Mouse (Mus musculus) ZHBTc4 (cell line): ENCODE data around the gene Mmp8.

Experiments
- DNase-seq: peaks from one replicate; pipeline ENCODE4 v3.0.0-alpha.2; 2011; ENCODE audit warnings: low read depth, low spot score

The Mmp8 gene

GRCm38 (mm10) chr9:7558221-7559017 lies at the start of gene Mmp8:
TSS of gene Mmp8 (plus strand) at chr9:7558456.
- no peak for DNase-seq

DNA sequence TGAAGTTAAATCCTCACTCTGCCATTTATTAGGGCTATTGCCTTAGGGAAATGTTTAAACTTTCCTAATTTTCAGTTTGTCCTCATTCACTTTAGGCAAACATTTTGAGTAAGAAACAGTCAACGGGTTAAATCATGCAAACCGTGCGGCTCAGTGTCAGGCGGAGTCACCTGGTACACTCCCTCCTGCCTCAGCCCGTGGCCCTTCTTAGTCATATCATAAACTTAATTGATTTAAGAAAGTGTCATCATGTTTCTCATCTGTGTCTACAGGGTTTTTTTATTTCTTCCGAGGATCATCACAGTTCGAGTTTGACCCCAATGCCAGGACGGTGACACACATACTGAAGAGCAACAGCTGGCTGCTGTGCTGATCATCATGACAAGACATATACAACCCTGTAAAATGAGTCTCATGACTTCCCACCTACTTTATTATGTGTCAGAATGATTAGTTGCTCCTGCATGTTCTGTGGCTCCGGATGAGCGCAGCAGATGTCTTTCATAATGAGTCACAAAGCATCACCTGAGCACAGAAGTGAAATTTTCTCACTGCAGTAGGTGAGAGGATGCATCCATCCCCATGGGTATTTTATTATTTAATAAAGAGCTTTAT lies 48.5 kb upstream of the Mmp8 start:
- no peak for DNase-seq

GRCm38 (mm10) chr9:7517944-7518571 lies 40.2 kb upstream of the Mmp8 start:
- no peak for DNase-seq

DNA sequence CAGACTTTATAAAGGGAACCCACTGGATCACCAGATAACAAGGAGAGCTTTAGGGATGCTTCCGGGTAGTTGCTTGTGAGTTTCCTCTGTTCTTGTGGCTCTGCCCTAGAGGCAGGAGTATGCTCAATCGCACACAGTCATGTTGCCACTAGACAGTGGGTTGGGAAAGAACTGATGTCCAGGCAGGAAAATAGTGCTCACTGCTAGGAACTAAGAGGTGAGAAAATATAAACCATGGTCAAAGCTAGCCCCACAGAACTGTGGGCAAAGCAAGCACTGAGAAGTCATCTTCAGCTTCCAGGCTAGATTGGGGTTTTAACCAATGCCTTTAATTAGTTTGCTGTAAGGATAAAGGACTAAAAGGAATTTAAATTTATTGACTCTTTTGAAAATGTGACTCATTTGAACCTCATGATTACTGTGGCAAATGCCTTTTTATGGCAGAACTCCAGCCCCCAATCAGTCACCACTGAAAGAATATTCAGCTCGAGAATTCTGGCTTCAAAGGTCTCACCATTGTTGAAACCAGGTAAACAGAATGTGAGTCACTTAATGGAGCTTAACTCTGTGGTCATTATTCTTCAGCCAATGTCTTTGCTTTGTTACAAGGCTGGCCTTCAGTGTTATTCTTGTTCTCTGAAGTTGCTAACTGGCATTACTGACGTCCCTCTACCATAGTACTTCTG lies 31.9 kb upstream of the Mmp8 start:
- DNase-seq = no peak

DNA sequence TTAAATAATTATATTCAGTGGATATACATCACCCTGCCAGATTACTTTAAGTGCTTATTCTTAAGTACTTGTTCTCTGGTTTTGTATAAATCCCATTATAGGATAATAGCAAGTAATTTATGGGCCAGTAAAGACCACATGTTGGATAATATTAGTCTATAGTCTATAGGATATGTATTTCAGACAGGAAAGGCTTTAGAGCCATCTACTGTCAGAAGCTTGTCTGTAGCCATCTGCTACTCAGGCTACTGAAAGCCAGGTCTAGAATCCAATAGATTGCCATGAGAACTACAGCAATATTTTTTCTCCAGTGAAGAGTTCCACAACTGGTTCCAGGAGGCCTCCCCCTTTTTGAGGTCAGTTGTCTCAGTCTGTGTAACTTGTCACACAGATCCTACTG lies 15.5 kb upstream of the Mmp8 start:
- DNase-seq = no peak

DNA sequence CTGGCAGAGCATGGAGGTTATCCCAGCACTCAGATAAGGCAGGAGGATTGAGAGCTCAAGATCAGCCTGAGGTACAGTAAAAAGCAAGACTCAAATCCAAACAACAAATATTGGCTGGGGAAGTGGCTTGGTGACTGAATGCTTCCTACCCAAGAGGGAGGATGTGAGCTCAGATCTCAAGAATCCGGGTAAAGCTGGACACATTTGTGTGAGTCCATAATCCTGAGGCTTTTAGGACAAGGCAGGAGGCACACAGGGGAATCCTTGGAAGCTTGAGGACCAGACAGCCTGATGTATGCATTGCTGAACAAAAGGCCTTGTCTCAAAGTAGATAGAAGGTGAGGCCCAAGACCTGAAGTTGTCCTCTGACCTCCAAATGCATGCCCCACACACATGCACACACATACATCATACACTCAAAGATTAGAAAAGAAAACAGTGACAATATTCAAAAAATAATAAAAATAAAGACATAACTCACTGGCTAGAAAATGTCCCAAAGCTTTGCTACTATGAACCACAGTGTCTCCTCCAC lies 13.3 kb upstream of the Mmp8 start:
- no peak for DNase-seq

GRCm38 (mm10) chr9:7545471-7545870 lies 12.8 kb upstream of the Mmp8 start:
- DNase-seq = no peak

DNA sequence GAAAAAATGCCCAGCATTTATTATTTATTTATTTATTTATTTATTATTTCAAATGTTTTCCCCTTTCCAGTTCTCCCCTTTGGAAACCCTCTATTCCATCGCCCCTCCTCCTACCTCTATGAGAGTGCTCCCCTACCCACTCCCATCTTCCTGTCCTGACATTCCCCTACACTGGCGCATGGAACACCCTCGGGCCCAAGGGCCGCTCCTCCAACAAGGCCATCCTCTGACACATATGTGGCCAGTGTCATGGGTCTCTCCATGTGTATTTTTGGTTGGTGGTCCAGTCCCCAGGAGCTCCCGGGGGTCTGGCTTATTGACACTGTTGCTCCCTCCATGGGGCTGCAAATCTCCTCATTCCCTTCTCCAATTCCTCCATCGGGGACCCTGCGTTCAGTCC lies 12.3 kb upstream of the Mmp8 start:
- no peak for DNase-seq

DNA sequence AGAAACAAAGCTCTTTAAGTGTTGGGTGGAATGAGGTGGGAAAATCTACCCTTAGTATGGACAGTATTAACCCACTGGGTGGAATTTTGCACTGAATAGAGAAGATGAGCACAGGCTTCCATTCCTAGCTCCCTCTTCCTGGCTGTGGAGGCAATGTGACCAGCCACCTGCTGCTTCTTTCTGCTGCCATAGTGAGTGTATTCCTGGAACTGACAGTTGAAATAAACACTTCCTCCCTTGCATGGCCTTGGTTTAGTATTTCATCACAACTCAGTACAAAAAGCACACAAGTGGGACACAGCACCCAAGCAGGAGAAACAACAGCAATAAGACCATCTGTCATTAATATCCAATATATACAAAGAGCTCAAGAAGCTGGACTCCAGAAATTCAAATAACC lies 6.3 kb upstream of the Mmp8 start:
- DNase-seq = no peak

- no peak for DNase-seq
Measured at GRCm38 (mm10) chr9:7553536-7553935, 4.7 kb upstream of the Mmp8 start.

DNA sequence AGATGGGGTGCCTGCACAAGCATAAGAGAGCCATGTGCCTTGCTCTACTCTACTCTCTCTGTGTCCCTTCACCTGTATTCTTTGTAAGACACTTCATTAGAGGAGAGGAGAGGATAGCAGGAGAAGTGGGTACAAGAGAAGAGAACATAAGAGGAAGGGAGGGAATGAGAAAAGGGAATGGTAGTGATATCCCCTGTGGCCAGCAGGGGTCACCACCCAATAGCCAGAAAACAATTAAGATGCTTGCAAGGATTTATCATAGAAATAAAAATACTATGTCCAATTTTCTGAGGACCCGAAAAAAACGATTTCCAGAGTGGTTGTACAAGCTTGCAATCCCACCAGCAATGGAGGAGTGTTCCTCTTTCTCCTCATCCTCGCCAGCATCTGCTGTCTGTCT lies 3.9 kb upstream of the Mmp8 start:
- peak; percentile 35 for DNase-seq

- DNase-seq = no peak
Measured at GRCm38 (mm10) chr9:7560026-7560425, 1.8 kb downstream of the Mmp8 start.

GRCm38 (mm10) chr9:7567376-7567775 lies 9.1 kb downstream of the Mmp8 start:
- DNase-seq = no peak

DNA sequence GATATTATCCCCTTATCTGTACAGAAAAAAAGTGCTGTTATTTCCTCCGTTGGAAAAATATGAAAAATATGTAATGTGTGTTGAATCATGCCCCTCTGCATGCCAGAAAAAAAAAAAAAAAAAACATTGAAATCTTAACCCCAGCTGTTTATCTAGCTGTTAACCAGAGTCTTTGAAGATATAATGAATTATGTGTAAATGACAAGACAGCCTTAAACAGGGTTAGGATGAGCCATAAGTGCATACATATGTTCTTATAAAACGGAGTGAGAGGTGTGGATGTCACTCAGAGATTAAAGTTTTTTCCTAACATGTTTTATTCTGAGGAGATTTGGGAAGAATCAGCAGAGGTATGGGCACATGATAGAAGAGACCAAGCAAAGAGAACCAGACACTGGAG lies 9.7 kb downstream of the Mmp8 start:
- no peak for DNase-seq

DNA sequence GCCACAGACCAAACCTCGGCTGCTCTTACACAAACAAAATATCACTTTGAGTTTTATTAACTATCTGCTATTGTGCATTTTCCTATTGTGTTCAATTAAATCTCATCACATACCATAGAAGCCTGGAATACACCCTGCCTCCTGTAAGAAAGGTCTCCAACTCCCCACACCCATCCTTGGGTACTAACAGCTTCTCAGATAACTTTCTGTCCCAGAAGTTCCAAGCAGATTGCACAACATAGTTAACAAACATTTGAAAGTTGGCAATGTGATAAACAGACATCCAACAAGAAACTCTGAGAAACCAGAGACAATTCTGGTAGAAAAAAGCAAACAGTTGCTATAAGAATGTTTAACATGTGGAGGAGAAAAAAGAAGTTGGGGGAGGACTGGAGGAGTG lies 12.2 kb downstream of the Mmp8 start:
- DNase-seq = no peak

GRCm38 (mm10) chr9:7571162-7571561 lies 12.9 kb downstream of the Mmp8 start, which contains the start of gene Mmp27:
TSS of gene Mmp27 (plus strand) at chr9:7571396.
- no peak for DNase-seq

- no peak for DNase-seq
Measured at GRCm38 (mm10) chr9:7572188-7572587, 13.9 kb downstream of the Mmp8 start.

- no peak for DNase-seq
Measured at GRCm38 (mm10) chr9:7572663-7573308, 14.5 kb downstream of the Mmp8 start.

DNA sequence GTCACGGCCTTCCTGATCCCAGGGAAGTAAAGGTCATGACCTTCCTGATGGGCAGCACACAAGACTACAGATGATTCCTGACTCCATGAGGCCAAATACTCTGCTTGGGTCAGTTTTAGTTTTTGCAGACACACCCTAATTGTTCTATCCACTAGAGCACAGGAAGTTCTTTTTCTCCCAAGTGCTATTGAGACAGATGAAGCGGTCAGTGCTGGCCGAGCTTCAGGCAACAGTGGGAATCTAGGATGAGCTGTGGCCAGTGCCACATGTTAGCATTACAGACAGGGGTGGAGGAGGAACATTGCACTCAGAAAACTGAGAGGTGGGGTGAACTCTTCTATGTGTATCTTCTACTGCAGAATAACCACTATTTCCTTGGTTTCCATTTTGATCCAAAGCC lies 17.3 kb downstream of the Mmp8 start:
- no peak for DNase-seq

- no peak for DNase-seq
Measured at GRCm38 (mm10) chr9:7577371-7577770, 19.1 kb downstream of the Mmp8 start.

- DNase-seq = no peak
Measured at GRCm38 (mm10) chr9:7590063-7590462, 31.8 kb downstream of the Mmp8 start.
